Mouse (Mus musculus) heart, embryonic 14.5 days (tissue): Measurements from ENCODE around the gene Gpam. TPM values are rescaled to one million over a fixed set of nuclear protein-coding genes. Genes with fewer than 3 reads are reported as not detected.

Source experiments
- ATAC-seq: fragments of 200-750 bp; cut with Nextera tagmentation; 2 replicates; pipeline ENCODE4 v1.8.0; 2017; ENCODE audit warnings: low read depth, moderate TSS enrichment; ENCODE audit not compliant: insufficient number of reproducible peaks, insufficient read depth, low FRiP score
- H3K27ac ChIP-seq, 2 experiments: fragments of 200-500 bp in 1 of 2; fragments of 300-500 bp in 1 of 2; sonication (generic) in 1 of 2; replicated peaks in 1 of 2; 2 replicates each; pipeline ENCODE4 v1.5.1; 2012 to 2014; ENCODE audit warnings: low read depth in 2 of 2, low read length in 2 of 2, control low read depth in 1 of 2, mild to moderate bottlenecking in 1 of 2, mixed read lengths in 1 of 2; ENCODE audit not compliant: control insufficient read depth in 1 of 2, insufficient read depth in 1 of 2
- H3K27me3 ChIP-seq: fragments of 300-500 bp; sonication (generic); 2 replicates; pipeline ENCODE4 v1.6.1; 2014; ENCODE audit warnings: mild to moderate bottlenecking, low read length, control low read depth; ENCODE audit not compliant: control insufficient read depth, insufficient read depth
- H3K36me3 ChIP-seq: fragments of 300-500 bp; sonication (generic); 2 replicates; pipeline ENCODE4 v1.6.1; 2014; ENCODE audit warnings: mild to moderate bottlenecking, control low read depth, low read length, mixed read lengths; ENCODE audit not compliant: control insufficient read depth, insufficient read depth
- H3K4me1 ChIP-seq, 2 experiments: fragments of 200-500 bp in 1 of 2; fragments of 300-500 bp in 1 of 2; sonication (generic) in 1 of 2; 2 replicates each; pipeline ENCODE4 v1.6.1; 2012 to 2014; ENCODE audit warnings: low read length in 2 of 2, control low read depth in 1 of 2, mixed read lengths in 1 of 2; ENCODE audit not compliant: control insufficient read depth in 2 of 2, insufficient read depth in 2 of 2
- H3K4me2 ChIP-seq: fragments of 300-500 bp; sonication (generic); 2 replicates; pipeline ENCODE4 v1.6.1; 2014; ENCODE audit warnings: mild to moderate bottlenecking, low read length
- H3K4me3 ChIP-seq, 2 experiments: fragments of 200-500 bp in 1 of 2; fragments of 300-500 bp in 1 of 2; sonication (generic) in 1 of 2; 2 replicates each; pipeline ENCODE4 v1.5.1; 2012 to 2014; ENCODE audit warnings: low read length in 2 of 2, mild to moderate bottlenecking in 2 of 2, control low read depth in 1 of 2, low read depth in 1 of 2, moderate library complexity in 1 of 2; ENCODE audit not compliant: control insufficient read depth in 1 of 2, insufficient read depth in 1 of 2
- H3K9ac ChIP-seq: fragments of 300-500 bp; sonication (generic); 2 replicates; pipeline ENCODE4 v1.6.1; 2014; ENCODE audit warnings: mild to moderate bottlenecking, low read length
- H3K9me3 ChIP-seq: fragments of 300-500 bp; sonication (generic); 2 replicates; pipeline ENCODE4 v1.6.1; 2016; ENCODE audit warnings: low read length, control low read depth; ENCODE audit not compliant: control insufficient read depth
- WGBS: fragments of 180-500 bp; shearing (Covaris S2); extraction: QIAGEN DNeasy Blood & Tissue Kit; methylation state at CpG from one replicate; pipeline ENCODE4 v1.1.7; 2014; 5-methylcytosine and 5-hydroxymethylcytosine counted together
- polyA plus RNA-seq: library from polyadenylated mRNA; unstranded; fragments of >200 nt; fragmentation: Nextera tagmentation; extraction: Ambion mirVana; gene quantifications from 2 replicates; pipeline ENCODE4 v1.2.1, GENCODE M21; 2014

The Gpam gene
- polyA plus RNA-seq, 1 experiment from 2014 or later = 11.1 TPM

DNA sequence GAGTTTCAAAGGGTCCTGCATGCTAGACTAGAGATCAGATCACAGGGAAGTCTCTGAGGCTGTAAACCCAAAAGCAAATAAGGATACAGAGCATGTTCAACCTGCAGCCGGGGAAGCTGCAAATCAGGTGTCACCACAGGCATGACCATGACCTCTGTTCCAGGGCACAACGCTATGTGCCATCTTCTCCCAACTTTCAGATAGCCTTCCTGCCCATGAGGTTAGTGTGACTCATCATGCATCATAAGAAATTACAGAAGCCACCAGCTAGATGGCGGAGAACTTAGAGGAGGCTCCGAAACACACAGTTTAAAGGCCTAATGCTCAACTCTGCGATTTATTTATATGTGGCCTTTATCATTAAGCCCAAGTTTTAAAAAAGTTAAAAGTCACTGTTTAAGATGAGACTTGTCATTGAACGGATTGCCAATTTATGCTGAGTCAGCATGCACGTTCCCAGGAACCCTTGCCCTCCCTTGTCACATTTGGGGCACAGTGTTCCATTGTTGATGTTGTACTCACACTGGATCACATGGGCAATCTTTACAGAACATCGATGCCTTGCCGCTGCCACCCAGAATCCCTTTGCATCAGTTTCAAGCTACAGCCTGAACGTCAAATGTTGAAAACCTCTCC lies 71.3 kb downstream of the Gpam start:
- Histone ChIP-seq H3K36me3 (no peaks in the 10 kb centered on the region), H3K4me3 (no peak overlapping the region), H3K9ac (no peak overlapping the region), H3K27ac (no peak overlapping the region), H3K4me2 (no peak overlapping the region), H3K4me1 (no peaks in the 10 kb centered on the region), H3K9me3 (peaks cover 7% of the 10 kb centered on the region; the same call in 1 of the 2 replicates), H3K27me3 (no peaks in the 10 kb centered on the region)
- ATAC-seq = no peak
- 81% methylated on average over 10 of the region's 10 CpGs for WGBS

DNA sequence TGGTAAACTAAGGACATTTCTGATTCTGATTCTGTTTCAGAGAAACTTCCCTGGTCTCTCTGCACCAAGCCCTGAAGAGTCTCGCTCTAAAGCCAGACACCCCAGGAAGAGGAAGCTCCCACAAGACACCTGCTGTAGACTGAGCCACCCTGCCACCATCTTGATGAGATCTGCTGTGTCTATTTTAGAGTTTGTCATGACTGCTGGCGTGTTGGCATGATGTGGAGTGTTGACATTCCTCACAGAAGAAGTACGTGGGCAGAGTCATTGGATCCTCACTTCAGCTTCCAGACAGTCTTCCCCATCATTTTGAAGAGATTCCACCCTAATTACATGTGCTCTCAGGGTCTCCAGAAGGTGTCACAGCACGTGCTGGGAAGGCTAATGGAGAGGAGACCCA lies 73.9 kb downstream of the Gpam start:
- H3K4me3 ChIP-seq = no peak overlapping the region
- H3K9me3 ChIP-seq = no peaks in the 10 kb centered on the region
- no peak overlapping the region for H3K27ac ChIP-seq
- no peaks in the 10 kb centered on the region for H3K4me1 ChIP-seq
- H3K9ac ChIP-seq = no peak overlapping the region
- WGBS = 57% methylated on average over 4 of the region's 4 CpGs
- H3K27me3 ChIP-seq = no peaks in the 10 kb centered on the region
- H3K36me3 ChIP-seq = no peaks in the 10 kb centered on the region
- ATAC-seq = no peak
- no peak overlapping the region for H3K4me2 ChIP-seq

DNA sequence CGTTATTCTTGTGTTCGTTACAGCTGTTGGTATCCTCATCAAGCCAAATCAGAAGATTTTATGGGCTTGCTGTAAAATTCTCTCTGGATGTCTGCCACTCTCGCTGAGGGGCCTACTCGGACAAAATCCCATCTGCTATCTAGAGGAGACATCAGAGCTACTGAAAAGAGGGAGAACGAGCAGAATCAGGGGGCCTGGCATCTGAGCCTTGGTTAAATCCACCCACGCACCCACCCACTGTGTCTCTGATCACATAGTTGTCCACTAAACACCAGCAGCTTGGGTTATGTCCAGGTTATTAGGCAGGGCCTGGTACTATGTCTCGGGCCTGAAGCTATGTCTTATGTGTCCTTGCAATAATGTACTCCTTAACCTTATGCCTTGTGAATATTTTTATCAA lies 89.6 kb downstream of the Gpam start:
- Histone ChIP-seq H3K4me2 (no peak overlapping the region), H3K4me1 (no peaks in the 10 kb centered on the region), H3K9me3 (no peaks in the 10 kb centered on the region), H3K9ac (no peak overlapping the region), H3K27me3 (no peaks in the 10 kb centered on the region), H3K36me3 (no peaks in the 10 kb centered on the region), H3K27ac (no peak overlapping the region), H3K4me3 (no peak overlapping the region)
- WGBS = 74% methylated on average over 7 of the region's 7 CpGs
- no peak for ATAC-seq

DNA sequence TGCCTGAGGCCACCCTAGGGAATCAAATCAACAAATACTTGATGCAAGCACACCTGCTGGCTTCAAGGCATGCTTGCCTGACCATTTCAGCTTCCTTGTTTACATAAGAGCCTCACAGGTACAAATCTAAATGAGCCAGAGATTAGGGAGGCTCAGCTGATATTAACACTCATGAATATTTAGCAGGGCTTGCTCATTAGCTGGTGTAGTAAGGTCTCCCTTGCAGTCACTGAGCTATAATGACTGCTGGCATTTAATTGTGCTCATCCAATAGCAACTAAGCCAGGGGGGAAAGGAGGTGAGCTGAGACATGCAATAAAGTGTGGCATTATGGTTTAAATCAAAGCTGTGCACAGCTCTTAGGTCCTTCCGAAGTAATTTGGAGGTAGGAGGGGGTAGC lies 108.2 kb downstream of the Gpam start:
- ATAC-seq = no peak
- Histone ChIP-seq H3K4me2 (no peak overlapping the region), H3K4me1 (no peaks in the 10 kb centered on the region), H3K9me3 (peaks cover 1% of the 10 kb centered on the region; the same call in 1 of the 2 replicates), H3K36me3 (no peaks in the 10 kb centered on the region), H3K4me3 (no peak overlapping the region), H3K9ac (no peak overlapping the region), H3K27me3 (no peaks in the 10 kb centered on the region), H3K27ac (no peak overlapping the region)
- 56% methylated on average over 1 of the region's 1 CpGs for WGBS

Other genes with a start within 250 kb of the Gpam start
- gene Tectb, start 53.5 kb upstream of the Gpam start, polyA plus RNA-seq = not detected in 2 replicates
- gene Gucy2g, start 114.0 kb upstream of the Gpam start, polyA plus RNA-seq = not detected in 2 replicates
- 30.7 and 31.6 TPM in 2 replicates for gene Acsl5, start 124.7 kb upstream of the Gpam start, polyA plus RNA-seq
- gene Zdhhc6, start 188.8 kb upstream of the Gpam start, polyA plus RNA-seq = 63.9 and 67.2 TPM in 2 replicates
- 13.0 and 15.4 TPM in 2 replicates for gene Vti1a, start 189.1 kb upstream of the Gpam start, polyA plus RNA-seq